Mouse (Mus musculus) frontal cortex, postnatal 14 days (tissue): ENCODE measurements at regions not wholly inside any gene's neighbourhood (a gene's known extent, or its start where the extent isn't known, plus 50 kb on each side); places are given as distances from the start of the nearest gene placed in this dataset.

ENCODE experiments used
- DNase-seq, 2 experiments: peaks; one replicate each; pipeline ENCODE4 v3.0.0; 2022; ENCODE audit warnings: low spot score in 2 of 2

GRCm38 (mm10) chr15:68366816-68367215, 1866.1 kb upstream of the Lrrc6 start:
- no peak for DNase-seq

GRCm38 (mm10) chr15:68363058-68363735, 1862.5 kb upstream of the Lrrc6 start:
- peak; percentile 97 to 98 for DNase-seq

GRCm38 (mm10) chr15:68362081-68363057, 1861.7 kb upstream of the Lrrc6 start:
- DNase-seq = peak; percentile 10 to 22

GRCm38 (mm10) chr15:68360956-68361908, 1860.5 kb upstream of the Lrrc6 start:
- no peak for DNase-seq

GRCm38 (mm10) chr15:68359496-68359895, 1858.8 kb upstream of the Lrrc6 start:
- no peak for DNase-seq

- no peak for DNase-seq
Measured at GRCm38 (mm10) chr15:68355957-68356356, 1855.2 kb upstream of the Lrrc6 start.

- DNase-seq = no peak
Measured at GRCm38 (mm10) chr15:68344652-68345051, 1843.9 kb upstream of the Lrrc6 start.

GRCm38 (mm10) chr15:68342542-68342941, 1841.8 kb upstream of the Lrrc6 start:
- DNase-seq = no peak

GRCm38 (mm10) chr15:68341056-68341455, 1840.3 kb upstream of the Lrrc6 start:
- DNase-seq = no peak

- DNase-seq = no peak
Measured at GRCm38 (mm10) chr15:68337264-68337663, 1836.6 kb upstream of the Lrrc6 start.

GRCm38 (mm10) chr15:68335837-68336236, 1835.1 kb upstream of the Lrrc6 start:
- no peak for DNase-seq

- no peak for DNase-seq
Measured at GRCm38 (mm10) chr15:68316116-68316515, 1815.4 kb upstream of the Lrrc6 start.
